Mouse (Mus musculus) activated CD4-positive, CD25-positive, alpha-beta regulatory T cell, adult 4 months (primary cell): Measurements from ENCODE around the gene Bcan. TPM values are rescaled to one million over a fixed set of nuclear protein-coding genes. Genes with fewer than 3 reads are reported as not detected.

Experiments
- ATAC-seq: one replicate; pipeline ENCODE4 v1.8.0; 2017
- polyA plus RNA-seq, 2 experiments: library from polyadenylated mRNA; unstranded; fragments of 100-300 nt; shearing (Covaris generic); gene quantifications; one replicate each; pipeline ENCODE4 v1.2.1; 2017

The Bcan gene
- polyA plus RNA-seq, 2 experiments from 2014 or later = not detected

DNA sequence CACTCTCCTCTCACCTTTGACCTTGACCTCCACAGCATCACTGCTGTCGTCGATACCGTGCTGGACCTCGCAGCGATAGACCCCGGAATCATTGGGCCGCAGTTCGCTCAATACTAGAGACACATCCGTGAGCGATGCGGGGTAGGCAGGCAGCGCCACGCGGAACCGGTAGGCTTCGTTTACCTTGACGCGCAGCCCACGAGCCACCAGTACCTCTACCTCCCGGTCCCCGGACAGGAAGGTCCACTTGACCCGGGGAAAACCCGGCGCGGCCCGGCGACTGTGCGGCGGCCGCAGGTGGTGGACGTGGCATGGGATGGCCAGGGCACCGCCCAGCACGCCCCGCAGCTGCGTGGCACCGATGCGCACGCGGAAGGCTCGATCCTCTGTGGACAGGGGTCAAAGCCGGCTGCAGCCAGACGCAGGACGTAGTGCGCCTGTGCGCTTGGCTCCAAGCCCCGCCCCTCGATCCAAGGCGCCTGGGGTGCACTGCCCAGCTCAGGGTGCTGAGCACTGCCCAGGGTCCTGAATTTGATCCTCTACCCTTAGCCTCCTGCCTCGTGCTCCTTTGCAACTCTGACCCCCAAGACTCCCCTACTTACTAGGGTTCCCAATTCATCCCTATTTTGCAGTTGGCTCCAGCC, 2.9 kb downstream of the Bcan start:
- no peak for ATAC-seq

DNA sequence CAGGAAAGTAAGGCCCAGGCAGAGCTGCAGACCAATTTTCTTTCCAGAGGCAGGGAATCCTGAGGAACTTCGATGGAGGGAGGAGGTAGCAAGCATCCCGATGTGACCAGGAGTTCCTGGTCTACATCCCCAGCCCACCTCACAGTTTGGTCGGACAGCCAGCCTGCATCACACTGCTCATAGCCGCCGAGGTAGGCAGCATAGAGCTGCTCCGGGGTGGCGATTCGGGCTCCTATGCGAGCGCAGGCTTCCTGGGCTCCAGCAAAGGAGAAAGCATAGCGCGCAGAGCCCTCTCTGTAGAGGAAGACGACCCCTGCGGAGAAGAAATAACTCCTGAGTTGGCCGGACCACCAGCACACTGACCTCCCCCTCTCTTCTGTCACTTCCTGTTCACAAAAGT, 3.6 kb downstream of the Bcan start:
- no peak for ATAC-seq

DNA sequence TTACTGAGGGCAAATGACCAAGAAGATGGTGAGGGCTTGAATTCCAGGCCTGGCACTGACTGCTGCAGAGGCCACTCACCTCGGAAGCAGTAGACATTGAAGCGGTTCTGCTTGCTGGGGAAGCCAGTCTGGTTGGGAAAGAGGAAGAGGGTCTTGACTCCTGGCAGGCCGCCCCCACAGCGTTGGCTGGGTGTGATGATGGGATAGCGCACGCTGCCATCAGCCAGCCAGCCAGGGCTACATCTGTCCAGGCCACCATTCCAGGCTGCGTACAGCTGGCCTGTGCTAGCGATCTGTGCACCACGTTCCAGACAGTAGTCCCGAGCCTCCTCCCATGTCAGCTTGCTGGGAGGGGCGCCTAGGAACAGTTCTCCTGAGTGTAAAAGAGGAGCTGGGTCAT, 4.7 kb downstream of the Bcan start:
- no peak for ATAC-seq

GRCm38 (mm10) chr3:87993436-87993835, 6.6 kb downstream of the Bcan start:
- no peak for ATAC-seq

- no peak for ATAC-seq
Observed at GRCm38 (mm10) chr3:87989935-87990334, 10.1 kb downstream of the Bcan start.

GRCm38 (mm10) chr3:87988068-87988467, 12.0 kb downstream of the Bcan start:
- no peak for ATAC-seq

GRCm38 (mm10) chr3:87987633-87988032, 12.4 kb downstream of the Bcan start:
- ATAC-seq = peak; percentile 16

DNA sequence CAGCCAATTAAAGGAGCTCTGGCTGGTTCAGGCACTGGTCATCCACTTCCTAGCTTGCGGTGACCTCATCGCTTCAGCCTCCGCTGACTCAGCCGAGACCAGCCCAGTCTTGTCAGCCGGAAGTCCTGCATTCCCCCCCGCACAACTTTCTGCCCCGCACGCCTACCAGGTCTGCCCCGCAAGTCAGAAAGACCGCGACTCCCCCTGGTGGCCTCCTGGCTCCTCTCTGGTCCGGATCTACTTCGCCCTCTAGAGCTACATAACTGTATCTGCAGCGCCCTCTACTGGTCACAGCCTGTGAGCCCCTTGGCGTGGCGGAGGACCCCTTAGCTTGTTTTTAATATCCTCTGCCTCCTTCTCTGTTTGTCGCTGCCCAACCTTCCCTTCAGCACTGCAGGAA, 13.2 kb downstream of the Bcan start:
- peak; percentile 81 for ATAC-seq

DNA sequence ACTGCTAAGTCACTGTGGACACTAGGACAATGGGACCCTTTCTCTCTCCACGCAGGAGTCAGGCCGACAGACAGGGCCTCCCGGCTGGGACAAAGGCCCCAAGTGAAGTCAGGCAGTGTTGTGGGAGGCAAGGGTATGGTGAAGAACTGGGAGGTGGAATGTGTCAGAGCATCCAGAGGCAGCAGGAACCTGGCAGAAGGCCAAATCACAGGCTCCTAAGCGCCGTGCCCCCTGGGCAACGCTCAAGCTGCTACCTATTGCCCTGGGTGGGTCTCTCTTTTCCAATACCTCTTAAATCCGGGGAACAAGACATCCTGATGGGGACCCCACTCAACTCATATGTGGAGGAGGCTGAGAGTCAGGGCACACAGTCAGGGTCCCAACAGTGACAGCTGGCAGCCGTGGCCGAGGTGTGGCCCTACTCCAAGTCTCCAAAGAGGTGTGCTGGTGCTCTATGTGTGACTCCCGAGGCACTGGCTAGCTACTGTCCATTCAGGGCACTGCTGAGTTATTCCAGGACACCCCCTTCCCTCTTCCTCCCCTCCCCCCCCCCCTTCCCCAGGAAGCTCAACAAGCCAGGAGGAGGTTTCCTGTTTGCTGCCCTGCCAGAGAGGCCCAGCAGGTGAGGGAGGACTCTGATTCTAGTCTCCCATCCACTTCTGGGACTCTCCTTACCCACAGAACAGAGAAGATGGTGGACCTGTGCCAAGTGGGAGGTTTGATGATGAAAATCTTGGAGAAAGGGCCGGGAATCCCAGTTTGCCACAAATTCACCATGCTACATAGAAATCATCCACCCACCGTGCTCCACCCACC, 14.3 kb downstream of the Bcan start:
- no peak for ATAC-seq

- ATAC-seq = no peak
Observed at GRCm38 (mm10) chr3:87984094-87984493, 15.9 kb downstream of the Bcan start.

DNA sequence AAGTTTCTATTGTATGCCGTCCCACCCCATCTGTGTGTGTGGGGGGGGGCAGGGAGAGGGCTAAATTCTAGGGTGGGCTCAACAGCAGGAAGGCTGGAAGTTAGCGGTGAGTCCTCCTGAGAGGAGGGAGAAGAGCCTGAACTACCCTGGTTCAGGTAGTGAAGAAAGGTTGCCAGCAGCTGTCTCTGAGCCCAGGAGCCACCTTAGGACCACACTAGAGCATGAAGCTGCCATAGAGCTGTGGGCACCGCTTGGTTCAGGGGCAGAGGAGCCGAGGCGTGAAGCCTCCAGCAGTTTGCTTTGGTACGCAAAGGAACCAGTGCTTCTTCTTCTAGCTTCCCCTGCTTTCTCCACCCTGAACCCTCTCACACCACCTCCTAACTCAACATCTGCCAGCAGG, 16.4 kb downstream of the Bcan start:
- ATAC-seq = no peak

DNA sequence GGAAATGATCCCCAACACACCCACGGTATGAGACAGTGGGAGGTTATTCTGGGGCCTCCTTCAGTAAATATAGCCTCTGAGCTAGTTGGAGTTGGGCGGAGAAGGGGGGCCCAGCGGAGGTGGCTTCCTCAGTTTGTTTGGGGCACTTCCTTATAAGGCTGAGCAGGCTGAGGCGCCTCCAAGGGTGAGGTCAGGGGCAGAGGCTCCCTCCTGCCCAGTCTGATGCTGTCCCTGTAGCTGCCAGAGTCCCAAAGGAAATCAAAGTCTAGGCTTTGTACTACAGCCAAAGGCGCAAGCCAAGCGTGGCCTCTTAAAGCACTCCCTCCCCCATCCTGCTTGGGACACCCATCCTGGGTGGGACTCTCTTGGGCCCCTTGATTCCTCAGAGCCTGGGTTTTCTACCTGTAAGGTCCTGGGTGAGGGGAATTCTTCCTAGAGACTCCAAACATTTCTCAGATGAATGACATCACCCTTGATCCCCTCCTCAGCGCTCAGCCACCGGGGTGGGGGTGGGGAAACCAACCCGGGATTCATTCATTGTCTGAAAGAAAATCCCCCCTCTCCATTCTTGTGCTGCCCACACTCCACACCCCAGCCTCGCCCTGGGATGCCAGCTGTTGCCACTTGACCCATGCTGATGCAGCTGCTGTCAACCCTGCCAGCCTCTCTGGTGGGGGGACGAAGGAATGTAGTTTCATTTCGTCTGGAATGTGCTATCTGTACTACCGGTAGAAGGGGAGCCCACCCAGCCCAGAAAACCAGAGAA, 17.0 kb downstream of the Bcan start:
- ATAC-seq = no peak

DNA sequence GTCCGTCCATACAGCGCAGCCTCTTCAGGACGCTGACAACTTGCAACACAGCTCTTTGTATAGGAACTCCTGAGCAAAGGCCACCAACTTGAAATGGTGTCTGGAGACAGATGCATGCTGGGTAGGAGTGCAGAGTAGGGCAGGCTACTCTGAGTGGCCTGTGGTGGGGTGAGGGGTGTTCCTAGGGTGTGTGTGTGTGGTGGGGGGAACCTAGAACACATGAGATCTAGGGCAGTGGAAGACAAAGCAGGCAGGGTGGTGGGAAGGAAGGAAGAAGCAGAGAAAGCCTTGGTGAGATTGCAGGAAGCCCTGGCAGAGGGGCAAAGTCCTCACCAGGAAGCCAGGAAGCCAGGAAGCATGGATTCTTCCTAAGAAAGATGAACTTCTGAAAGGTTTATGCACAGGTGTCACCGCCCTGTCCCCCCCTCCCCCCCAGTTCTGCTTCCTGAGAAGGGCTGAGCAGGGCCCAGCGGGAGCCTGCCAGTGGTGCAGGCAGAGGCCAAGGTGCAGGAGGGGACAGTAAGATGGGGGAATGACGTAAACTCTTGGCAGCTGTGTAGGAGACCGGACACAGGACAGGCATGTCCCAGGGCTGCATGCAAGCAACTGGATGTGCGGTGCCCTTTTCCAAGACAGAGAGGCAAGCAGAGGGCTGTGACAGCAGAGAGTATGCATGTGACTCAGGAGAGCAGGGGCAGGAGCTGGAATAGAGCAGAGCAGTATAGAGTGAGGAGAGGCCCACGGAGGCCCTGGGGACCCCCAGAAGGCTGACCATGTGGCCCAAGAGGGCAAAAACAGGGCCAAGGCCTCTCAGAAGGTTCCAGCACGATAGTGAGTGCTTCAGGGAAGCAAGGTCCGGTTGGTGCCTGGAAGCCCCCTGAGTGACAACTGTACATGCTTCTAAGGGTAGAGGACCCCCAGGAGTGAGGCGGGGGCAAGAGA, 17.9 kb downstream of the Bcan start:
- no peak for ATAC-seq

DNA sequence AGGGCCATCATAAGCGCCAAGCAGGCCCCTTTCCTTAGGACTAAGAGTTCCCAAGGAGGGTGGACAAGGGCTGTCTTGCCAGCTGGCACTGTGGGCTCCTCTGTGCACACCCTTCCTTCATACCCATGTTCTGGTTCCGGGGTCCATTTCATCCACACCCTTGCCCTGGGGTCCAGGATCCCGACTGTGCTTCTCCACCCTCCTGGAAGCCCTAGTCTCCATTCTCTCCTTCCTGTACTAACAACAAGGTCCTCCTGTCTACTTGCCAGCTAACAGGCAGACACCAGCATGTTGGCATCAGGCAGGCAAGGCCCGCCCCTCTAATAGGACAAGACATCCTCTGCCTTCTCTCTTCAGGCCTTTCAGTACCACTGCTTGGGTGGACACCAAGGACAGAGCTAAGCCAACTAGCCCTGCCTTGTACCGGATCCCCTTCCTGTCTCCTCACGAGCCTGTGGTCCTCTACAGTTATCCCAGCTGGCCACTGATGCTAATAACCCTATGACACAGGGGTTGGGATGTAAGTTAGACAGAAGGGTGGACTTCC, 18.7 kb downstream of the Bcan start:
- no peak for ATAC-seq

DNA sequence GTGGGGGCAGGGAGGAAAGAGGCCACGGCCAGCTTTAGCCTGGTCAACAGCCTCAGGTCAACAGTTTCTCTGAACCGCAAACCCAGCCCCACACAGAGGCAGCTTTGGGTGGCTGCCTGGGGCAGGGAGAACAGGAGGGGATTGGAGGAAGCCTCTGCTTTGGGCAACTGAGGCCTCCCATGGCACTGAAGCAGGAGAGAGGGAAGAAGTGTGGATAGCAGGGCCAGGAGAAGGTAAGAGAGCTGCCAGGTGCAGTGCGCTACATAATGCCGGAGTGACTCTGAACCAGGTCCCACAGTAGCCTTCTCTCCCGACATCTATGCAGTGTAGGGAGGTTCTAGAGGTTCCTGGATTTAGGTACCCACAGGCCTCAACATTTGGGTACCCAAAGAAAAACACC, 19.3 kb downstream of the Bcan start:
- ATAC-seq = no peak

DNA sequence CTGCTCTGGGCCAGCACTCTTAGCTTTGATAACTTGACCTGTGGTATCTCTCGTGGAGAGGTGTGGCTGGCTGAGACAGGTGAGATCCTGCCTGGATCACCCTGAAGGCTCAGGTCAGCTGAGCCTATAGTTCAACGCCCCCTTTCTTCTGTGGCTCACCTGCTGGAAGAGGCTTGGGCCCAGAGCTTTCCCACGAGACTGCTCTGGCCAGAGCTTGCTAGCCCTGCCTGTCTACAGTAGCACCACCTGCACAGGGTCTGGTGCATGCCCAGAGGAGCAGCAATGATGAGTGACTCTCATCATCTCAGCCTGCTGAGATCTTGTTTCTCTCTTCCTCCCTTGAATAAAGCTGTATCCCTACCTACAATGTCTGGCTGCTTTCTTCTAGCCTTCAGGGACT, 19.9 kb downstream of the Bcan start:
- ATAC-seq = no peak

DNA sequence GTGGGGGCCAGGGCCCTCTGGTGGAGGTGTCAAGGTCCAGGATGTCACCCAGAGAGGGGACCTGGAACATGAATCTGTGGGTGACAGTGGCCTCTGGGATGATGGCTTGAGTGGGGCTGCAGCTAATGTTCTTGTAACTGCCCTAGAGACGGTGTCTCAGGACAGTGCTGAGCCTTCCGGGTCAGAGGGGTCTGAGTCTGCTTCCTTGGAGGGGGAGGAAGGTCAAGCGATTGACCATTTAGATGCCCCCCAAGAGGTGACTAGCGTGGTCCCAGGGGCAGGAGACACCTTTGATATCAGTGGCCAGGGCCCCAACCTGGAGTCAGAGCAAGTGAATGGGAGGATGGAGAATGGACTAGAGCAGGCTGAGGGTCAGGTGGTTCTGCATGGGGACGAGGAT, 20.5 kb downstream of the Bcan start:
- no peak for ATAC-seq

DNA sequence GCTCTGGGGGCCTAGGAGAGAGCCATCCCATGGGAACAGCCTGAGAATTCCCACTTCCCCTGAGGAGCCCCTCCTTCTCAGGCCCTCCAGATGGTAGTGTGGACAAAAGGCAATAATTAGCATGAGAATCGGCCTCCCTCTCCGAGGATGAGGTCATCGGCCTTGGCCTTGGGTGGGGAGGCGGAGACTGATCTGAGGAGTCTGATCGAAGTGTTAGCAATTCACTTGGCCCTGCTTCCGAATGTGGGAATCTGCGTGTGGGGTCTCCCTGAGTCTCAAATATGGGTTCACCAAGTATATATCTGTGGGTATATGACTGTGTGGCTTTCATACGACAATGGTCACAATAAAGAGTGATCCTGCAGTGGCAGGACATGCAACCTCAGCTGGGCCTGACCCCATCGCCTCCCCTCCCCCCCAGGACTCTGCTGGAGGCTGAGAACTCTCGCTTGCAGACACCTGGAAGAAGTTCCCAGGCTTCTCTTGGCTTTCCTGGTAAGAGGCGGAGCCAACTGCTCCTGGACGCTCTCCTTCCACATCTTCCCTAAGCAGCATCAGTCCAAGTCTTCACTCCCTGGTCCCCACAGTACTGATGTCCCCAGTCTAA, 25.5 kb downstream of the Bcan start:
- ATAC-seq = no peak

- ATAC-seq = no peak
Observed at GRCm38 (mm10) chr3:87973593-87974380, 26.2 kb downstream of the Bcan start.

DNA sequence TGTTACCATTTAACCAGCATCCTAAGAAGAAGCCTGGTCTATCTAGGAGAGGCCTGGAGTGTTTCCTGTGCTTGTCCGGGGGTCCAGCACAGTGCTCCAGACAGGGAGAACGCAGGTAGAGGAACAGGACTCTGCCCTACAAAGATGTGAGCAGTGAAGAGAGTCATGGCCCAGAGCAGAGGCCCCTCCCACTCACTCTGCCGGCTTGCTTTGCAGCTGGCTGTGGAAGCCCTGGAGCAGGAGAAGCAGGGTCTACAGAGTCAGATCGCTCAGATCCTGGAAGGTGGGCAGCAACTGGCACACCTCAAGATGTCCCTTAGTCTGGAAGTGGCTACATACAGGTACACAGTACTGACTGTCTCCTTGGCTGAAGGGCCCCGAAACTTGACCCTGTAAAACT, 27.3 kb downstream of the Bcan start:
- no peak for ATAC-seq

DNA sequence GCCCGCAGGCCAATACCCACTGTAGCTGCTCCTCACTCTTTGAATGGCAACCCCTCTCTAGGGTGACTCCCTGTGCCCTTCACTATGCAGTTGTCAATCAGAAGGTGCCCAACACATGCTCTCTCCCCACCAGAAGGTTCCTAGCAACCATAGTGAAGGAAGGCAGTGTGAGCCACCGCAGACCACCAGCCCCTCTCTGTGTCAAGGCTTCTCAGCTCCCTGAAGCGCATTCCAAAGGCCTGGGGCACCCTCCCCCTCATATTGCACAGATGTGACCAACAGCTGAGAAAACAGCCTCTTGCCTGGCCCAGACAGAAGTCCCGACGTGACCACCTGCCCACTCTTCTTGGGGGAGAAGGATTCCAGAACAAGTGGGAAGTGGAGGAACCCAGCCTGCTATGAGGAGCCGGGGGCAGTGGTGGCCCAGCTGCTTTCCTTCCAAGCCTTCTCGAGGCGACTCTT, 27.8 kb downstream of the Bcan start:
- ATAC-seq = no peak
